Mouse (Mus musculus) CH12F3 (cell line): ENCODE data around the gene Actr3b.

Source experiments
- in situ Hi-C: fragments of 300-500 bp; cut with MboI; formaldehyde crosslinking; loops from 2 replicates; pipeline ENCODE4 v1.14.3; 2020; ENCODE audit warnings: low sequenced_read_pairs

Gene Actr3b

DNA sequence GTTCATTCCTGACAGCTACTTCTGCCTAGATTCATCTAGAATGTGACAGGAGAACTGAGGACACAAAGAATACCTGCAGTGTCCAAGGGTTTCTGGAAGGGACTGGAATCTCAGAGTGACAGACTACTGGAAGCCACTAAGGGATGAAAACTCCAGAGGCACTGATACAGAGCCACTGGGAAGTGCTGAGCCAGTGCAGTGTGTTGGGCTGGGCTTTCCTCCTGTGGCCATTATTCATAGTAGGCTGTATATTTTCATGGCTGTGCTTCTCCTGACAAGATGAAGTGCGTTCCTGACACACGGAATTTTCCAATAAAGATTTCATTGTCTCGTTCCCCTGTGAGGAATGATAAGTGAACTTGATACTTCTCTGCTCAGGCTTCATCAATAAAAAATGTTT, 126.9 kb downstream of the Actr3b start:
- in situ Hi-C loops = no loop called here

DNA sequence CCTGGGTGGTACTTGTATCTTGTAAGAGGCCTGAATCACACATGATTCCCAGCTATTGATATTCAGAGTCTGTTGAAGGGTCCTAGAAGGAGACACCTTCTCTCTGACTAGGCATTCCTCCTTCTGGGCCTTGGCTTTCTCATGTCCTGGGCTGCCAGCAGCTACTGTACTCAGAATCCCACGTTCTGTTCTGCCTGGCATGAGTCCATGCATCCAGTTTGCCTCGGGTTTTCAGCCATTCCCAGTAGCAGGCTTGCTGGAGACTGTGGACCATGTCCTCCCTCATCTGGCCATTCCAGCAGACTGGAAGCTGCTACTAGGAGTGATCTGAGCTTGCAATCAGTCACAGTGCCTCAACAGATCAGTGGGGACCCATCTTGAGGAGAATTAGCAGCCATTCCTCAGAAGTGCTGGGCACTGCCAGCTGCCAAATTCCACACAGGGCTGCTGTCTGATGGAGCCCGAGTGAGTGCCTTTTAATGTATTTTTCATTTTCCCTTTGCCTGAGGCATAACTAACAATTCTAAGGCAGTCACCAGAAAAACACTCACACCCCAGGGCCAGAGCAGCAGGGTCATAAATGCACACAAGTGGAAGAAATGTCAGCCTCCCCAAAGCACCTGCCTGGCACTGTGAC, 130.1 kb downstream of the Actr3b start:
- in situ Hi-C loops = no loop called here

DNA sequence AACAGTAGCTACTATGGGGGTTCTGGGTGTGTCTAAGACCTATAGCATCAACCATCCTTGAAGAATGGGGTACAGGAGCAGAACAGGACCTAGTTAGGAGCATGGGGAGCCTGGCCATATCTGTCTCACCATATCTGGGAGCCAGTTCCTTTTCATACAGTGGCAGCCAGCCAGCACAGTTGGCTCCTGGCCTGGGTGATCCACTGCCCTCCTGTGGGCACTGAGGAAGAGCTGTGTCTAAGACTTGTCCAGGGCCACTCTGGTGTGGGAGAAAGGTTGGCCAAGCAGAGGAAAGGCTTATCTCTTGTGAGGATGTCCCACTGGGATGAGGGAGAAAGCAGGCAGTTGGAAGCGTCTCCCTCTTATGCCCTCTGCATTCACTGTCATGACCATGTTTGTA, 131.5 kb downstream of the Actr3b start:
- in situ Hi-C loops = no loop called here
